Mouse (Mus musculus) hindbrain, embryonic 11.5 days (tissue): ENCODE results near the gene Fosl2. TPM values are rescaled to one million over a fixed set of nuclear protein-coding genes. Genes with fewer than 3 reads are reported as not detected.

Experiments
- ATAC-seq: fragments of 200-750 bp; cut with Nextera tagmentation; 2 replicates; pipeline ENCODE4 v1.8.0; 2017; ENCODE audit warnings: mild to moderate bottlenecking, moderate TSS enrichment, moderate library complexity; ENCODE audit not compliant: low FRiP score
- DNase-seq: peaks from one replicate; pipeline ENCODE4 v3.0.0-alpha.2; 2015; ENCODE audit warnings: low spot score
- H3K27ac ChIP-seq: fragments of 300-500 bp; sonication (generic); 2 replicates; pipeline ENCODE4 v1.5.1; 2014; ENCODE audit warnings: mild to moderate bottlenecking, low read depth, low read length
- H3K27me3 ChIP-seq: fragments of 300-500 bp; sonication (generic); 2 replicates; pipeline ENCODE4 v1.6.1; 2014; ENCODE audit warnings: mild to moderate bottlenecking, low read length, moderate library complexity, mixed read lengths; ENCODE audit not compliant: control insufficient read depth, insufficient read depth
- H3K36me3 ChIP-seq: fragments of 300-500 bp; sonication (generic); 2 replicates; pipeline ENCODE4 v1.6.1; 2014; ENCODE audit warnings: mild to moderate bottlenecking, low read length, moderate library complexity, mixed read lengths; ENCODE audit not compliant: control insufficient read depth, insufficient read depth
- H3K4me1 ChIP-seq: fragments of 300-500 bp; sonication (generic); replicated peaks from 2 replicates; pipeline ENCODE4 v1.6.1; 2014; ENCODE audit warnings: low read length, mixed read lengths; ENCODE audit not compliant: control insufficient read depth, insufficient read depth
- H3K4me2 ChIP-seq: fragments of 300-500 bp; sonication (generic); replicated peaks from 2 replicates; pipeline ENCODE4 v1.6.1; 2014; ENCODE audit warnings: mild to moderate bottlenecking, low read depth, low read length
- H3K4me3 ChIP-seq: fragments of 300-500 bp; sonication (generic); 2 replicates; pipeline ENCODE4 v1.5.1; 2014; ENCODE audit warnings: low read depth, low read length
- H3K9ac ChIP-seq: fragments of 300-500 bp; sonication (generic); 2 replicates; pipeline ENCODE4 v1.6.1; 2014; ENCODE audit warnings: low read depth, low read length
- H3K9me3 ChIP-seq: fragments of 300-500 bp; sonication (generic); 2 replicates; pipeline ENCODE4 v1.6.1; 2016; ENCODE audit warnings: low read length; ENCODE audit not compliant: control insufficient read depth
- WGBS: fragments of 180-500 bp; shearing (Covaris S2); extraction: QIAGEN DNeasy Blood & Tissue Kit; methylation state at CpG from one replicate; pipeline ENCODE4 v1.1.7; 2014; 5-methylcytosine and 5-hydroxymethylcytosine counted together
- polyA plus RNA-seq: library from polyadenylated mRNA; unstranded; fragments of >200 nt; fragmentation: Nextera tagmentation; extraction: Ambion mirVana; gene quantifications from 2 replicates; pipeline ENCODE4 v1.2.1, GENCODE M21; 2014

The Fosl2 gene
- polyA plus RNA-seq, 1 experiment from 2014 or later, result 1.1 TPM

GRCm38 (mm10) chr5:32104119-32104990 is 31.2 kb upstream of the Fosl2 start:
- H3K4me1 ChIP-seq, result no peaks in the 10 kb centered on the region
- no peaks in the 10 kb centered on the region for H3K27me3 ChIP-seq
- no peak for DNase-seq
- H3K9ac ChIP-seq, result no peak overlapping the region
- no peak for ATAC-seq
- H3K4me3 ChIP-seq, result no peak overlapping the region
- no peaks in the 10 kb centered on the region for H3K36me3 ChIP-seq
- no peaks in the 10 kb centered on the region for H3K9me3 ChIP-seq
- no peak overlapping the region for H3K4me2 ChIP-seq
- no peak overlapping the region for H3K27ac ChIP-seq
- 87% methylated on average over 12 of the region's 12 CpGs for WGBS

GRCm38 (mm10) chr5:32106473-32107140 is 29.0 kb upstream of the Fosl2 start:
- Histone ChIP-seq H3K4me1 (no peaks in the 10 kb centered on the region), H3K4me2 (no peak overlapping the region), H3K36me3 (no peaks in the 10 kb centered on the region), H3K9ac (no peak overlapping the region), H3K27me3 (no peaks in the 10 kb centered on the region), H3K4me3 (no peak overlapping the region), H3K9me3 (no peaks in the 10 kb centered on the region), H3K27ac (no peak overlapping the region)
- WGBS, result 87% methylated on average over 5 of the region's 5 CpGs
- ATAC-seq, result no peak
- DNase-seq, result no peak

GRCm38 (mm10) chr5:32110651-32111050 is 24.9 kb upstream of the Fosl2 start:
- no peaks in the 10 kb centered on the region for H3K4me1 ChIP-seq
- H3K9ac ChIP-seq, result no peak overlapping the region
- H3K27ac ChIP-seq, result no peak overlapping the region
- H3K4me2 ChIP-seq, result no peak overlapping the region
- WGBS, result 83% methylated on average over 4 of the region's 4 CpGs
- no peaks in the 10 kb centered on the region for H3K9me3 ChIP-seq
- no peak for DNase-seq
- no peak for ATAC-seq
- no peaks in the 10 kb centered on the region for H3K27me3 ChIP-seq
- no peaks in the 10 kb centered on the region for H3K36me3 ChIP-seq
- no peak overlapping the region for H3K4me3 ChIP-seq

GRCm38 (mm10) chr5:32112206-32112916 is 23.2 kb upstream of the Fosl2 start:
- H3K9ac ChIP-seq, result no peak overlapping the region
- no peak overlapping the region for H3K4me2 ChIP-seq
- 77% methylated on average over 7 of the region's 7 CpGs for WGBS
- no peak for DNase-seq
- no peaks in the 10 kb centered on the region for H3K27me3 ChIP-seq
- H3K4me3 ChIP-seq, result no peak overlapping the region
- H3K36me3 ChIP-seq, result no peaks in the 10 kb centered on the region
- ATAC-seq, result no peak
- H3K27ac ChIP-seq, result no peak overlapping the region
- no peaks in the 10 kb centered on the region for H3K4me1 ChIP-seq
- no peaks in the 10 kb centered on the region for H3K9me3 ChIP-seq

GRCm38 (mm10) chr5:32120901-32121376 is 14.7 kb upstream of the Fosl2 start:
- no peak overlapping the region for H3K4me2 ChIP-seq
- no peak overlapping the region for H3K4me3 ChIP-seq
- no peak overlapping the region for H3K9ac ChIP-seq
- no peaks in the 10 kb centered on the region for H3K4me1 ChIP-seq
- 43% methylated on average over 9 of the region's 11 CpGs for WGBS
- no peaks in the 10 kb centered on the region for H3K36me3 ChIP-seq
- no peaks in the 10 kb centered on the region for H3K27me3 ChIP-seq
- no peak overlapping the region for H3K27ac ChIP-seq
- ATAC-seq (no peak), DNase-seq (no peak)
- H3K9me3 ChIP-seq, result no peaks in the 10 kb centered on the region

- H3K27ac ChIP-seq, result no peak overlapping the region
- no peak overlapping the region for H3K4me2 ChIP-seq
- H3K27me3 ChIP-seq, result no peaks in the 10 kb centered on the region
- H3K4me1 ChIP-seq, result no peaks in the 10 kb centered on the region
- H3K36me3 ChIP-seq, result no peaks in the 10 kb centered on the region
- WGBS, result 87% methylated on average over 6 of the region's 6 CpGs
- no peak overlapping the region for H3K4me3 ChIP-seq
- no peak overlapping the region for H3K9ac ChIP-seq
- ATAC-seq (no peak), DNase-seq (no peak)
- H3K9me3 ChIP-seq, result no peaks in the 10 kb centered on the region
Observed at GRCm38 (mm10) chr5:32121936-32122335, 13.7 kb upstream of the Fosl2 start.

- WGBS, result 83% methylated on average over 5 of the region's 5 CpGs
- H3K4me1 ChIP-seq, result no peaks in the 10 kb centered on the region
Observed at GRCm38 (mm10) chr5:32122363-32122762, 13.2 kb upstream of the Fosl2 start.

GRCm38 (mm10) chr5:32124957-32125356 is 10.6 kb upstream of the Fosl2 start:
- DNase-seq (no peak), ATAC-seq (no peak)
- WGBS, result 90% methylated on average over 6 of the region's 6 CpGs
- H3K4me1 ChIP-seq, result no peaks in the 10 kb centered on the region
- no peaks in the 10 kb centered on the region for H3K27me3 ChIP-seq
- H3K36me3 ChIP-seq, result no peaks in the 10 kb centered on the region
- H3K9ac ChIP-seq, result no peak overlapping the region
- H3K4me2 ChIP-seq, result no peak overlapping the region
- H3K9me3 ChIP-seq, result no peaks in the 10 kb centered on the region
- no peak overlapping the region for H3K27ac ChIP-seq
- no peak overlapping the region for H3K4me3 ChIP-seq

More at GRCm38 (mm10) chr5:32122363-32122762, 13.2 kb upstream of the Fosl2 start:
- H3K4me3 ChIP-seq, result no peak overlapping the region
- DNase-seq (no peak), ATAC-seq (no peak)
- H3K4me2 ChIP-seq, result no peak overlapping the region
- H3K9me3 ChIP-seq, result no peaks in the 10 kb centered on the region
- H3K9ac ChIP-seq, result no peak overlapping the region
- H3K36me3 ChIP-seq, result no peaks in the 10 kb centered on the region
- no peaks in the 10 kb centered on the region for H3K27me3 ChIP-seq
- H3K27ac ChIP-seq, result no peak overlapping the region
